Mouse (Mus musculus): ENCODE measurements at regions not wholly inside any gene's neighbourhood (a gene's known extent, or its start where the extent isn't known, plus 50 kb on each side); places are given as distances from the start of the nearest gene placed in this dataset.
"Not testable (repeated sequence)": the region's sequence is repeated elsewhere in the genome, so short reads cannot be mapped to it uniquely, and the experiment has no call there.

- WGBS = 92% methylated on average over 2 of the region's 2 CpGs
Observed at GRCm38 (mm10) chr16:73245073-73245590, 937.0 kb downstream of the Robo1 start.

GRCm38 (mm10) chr16:73230599-73230998 lies 922.5 kb downstream of the Robo1 start:
- 79% methylated on average over 2 of the region's 2 CpGs for WGBS
- Histone ChIP-seq H3K27me3 (ENCODE audit: control insufficient read depth, insufficient read depth, low read length) (no peaks in the 10 kb centered on the region), H3K4me2 (replicated peaks; ENCODE audit: low read depth, low read length) (no peak overlapping the region)

More at GRCm38 (mm10) chr16:73245073-73245590, 937.0 kb downstream of the Robo1 start:
- Histone ChIP-seq H3K4me1 (ENCODE audit: control insufficient read depth, insufficient read depth, low read length) (no peaks in the 10 kb centered on the region), H3K27me3 (ENCODE audit: control insufficient read depth, insufficient read depth, low read length) (no peaks in the 10 kb centered on the region), H3K27ac (ENCODE audit: low read length) (no peak overlapping the region), H3K36me3 (ENCODE audit: control insufficient read depth, insufficient read depth, low read length) (no peaks in the 10 kb centered on the region), H3K9me3 (ENCODE audit: control insufficient read depth, low read depth, low read length) (no peaks in the 10 kb centered on the region), H3K9ac (replicated peaks; ENCODE audit: low read depth, low read length) (no peak overlapping the region), H3K4me3 (ENCODE audit: low read depth, low read length) (no peak overlapping the region), H3K4me2 (replicated peaks; ENCODE audit: low read depth, low read length) (no peak overlapping the region)
- ATAC-seq (ENCODE audit: insufficient number of reproducible peaks, insufficient read depth, low FRiP score, low read depth) = no peak

GRCm38 (mm10) chr16:73217555-73217954 lies 909.4 kb downstream of the Robo1 start:
- Histone ChIP-seq H3K27me3 (ENCODE audit: control insufficient read depth, insufficient read depth, low read length) (no peaks in the 10 kb centered on the region), H3K4me3 (ENCODE audit: low read depth, low read length) (no peak overlapping the region), H3K4me1 (ENCODE audit: control insufficient read depth, insufficient read depth, low read length) (no peaks in the 10 kb centered on the region), H3K4me2 (replicated peaks; ENCODE audit: low read depth, low read length) (no peak overlapping the region), H3K27ac (ENCODE audit: low read length) (no peak overlapping the region), H3K9me3 (ENCODE audit: control insufficient read depth, low read depth, low read length) (no peaks in the 10 kb centered on the region), H3K36me3 (ENCODE audit: control insufficient read depth, insufficient read depth, low read length) (no peaks in the 10 kb centered on the region), H3K9ac (replicated peaks; ENCODE audit: low read depth, low read length) (no peak overlapping the region)
- no peak for ATAC-seq (ENCODE audit: insufficient number of reproducible peaks, insufficient read depth, low FRiP score, low read depth)
- 79% methylated on average over 4 of the region's 4 CpGs for WGBS

More at GRCm38 (mm10) chr16:73230599-73230998, 922.5 kb downstream of the Robo1 start:
- no peak for ATAC-seq (ENCODE audit: insufficient number of reproducible peaks, insufficient read depth, low FRiP score, low read depth)
- Histone ChIP-seq H3K9ac (replicated peaks; ENCODE audit: low read depth, low read length) (no peak overlapping the region), H3K36me3 (ENCODE audit: control insufficient read depth, insufficient read depth, low read length) (no peaks in the 10 kb centered on the region), H3K4me1 (ENCODE audit: control insufficient read depth, insufficient read depth, low read length) (no peaks in the 10 kb centered on the region), H3K4me3 (ENCODE audit: low read depth, low read length) (no peak overlapping the region), H3K27ac (ENCODE audit: low read length) (no peak overlapping the region), H3K9me3 (ENCODE audit: control insufficient read depth, low read depth, low read length) (no peaks in the 10 kb centered on the region)

DNA sequence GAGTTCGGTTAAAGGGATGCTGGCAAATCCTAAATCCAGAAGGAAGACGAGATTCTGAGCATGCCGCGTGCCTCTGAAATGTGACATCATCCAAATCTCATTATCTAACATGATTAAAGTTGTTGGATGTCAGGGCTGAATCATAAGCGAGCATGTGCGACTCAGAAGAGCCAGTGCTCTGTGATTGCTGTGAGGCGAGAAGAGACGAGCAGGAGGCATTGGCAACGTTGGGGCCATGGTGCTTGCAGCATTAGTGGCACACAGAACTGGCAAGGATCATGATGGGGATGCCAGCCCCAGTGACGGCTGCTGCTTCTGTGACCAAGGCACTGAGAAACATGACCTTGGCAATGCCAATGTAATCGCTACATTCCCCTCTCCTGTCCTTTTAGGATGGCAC lies 895.4 kb downstream of the Robo1 start:
- 90% methylated on average over 11 of the region's 11 CpGs for WGBS
- no peak for ATAC-seq (ENCODE audit: insufficient number of reproducible peaks, insufficient read depth, low FRiP score, low read depth)
- Histone ChIP-seq H3K9me3 (ENCODE audit: control insufficient read depth, low read depth, low read length) (no peaks in the 10 kb centered on the region), H3K4me1 (ENCODE audit: control insufficient read depth, insufficient read depth, low read length) (no peaks in the 10 kb centered on the region), H3K27ac (ENCODE audit: low read length) (no peak overlapping the region), H3K4me2 (replicated peaks; ENCODE audit: low read depth, low read length) (no peak overlapping the region), H3K27me3 (ENCODE audit: control insufficient read depth, insufficient read depth, low read length) (no peaks in the 10 kb centered on the region), H3K9ac (replicated peaks; ENCODE audit: low read depth, low read length) (no peak overlapping the region), H3K4me3 (ENCODE audit: low read depth, low read length) (no peak overlapping the region), H3K36me3 (ENCODE audit: control insufficient read depth, insufficient read depth, low read length) (no peaks in the 10 kb centered on the region)

GRCm38 (mm10) chr16:73200991-73201390 lies 892.9 kb downstream of the Robo1 start:
- Histone ChIP-seq H3K4me1 (ENCODE audit: control insufficient read depth, insufficient read depth, low read length) (no peaks in the 10 kb centered on the region), H3K27me3 (ENCODE audit: control insufficient read depth, insufficient read depth, low read length) (no peaks in the 10 kb centered on the region), H3K36me3 (ENCODE audit: control insufficient read depth, insufficient read depth, low read length) (no peaks in the 10 kb centered on the region), H3K4me3 (ENCODE audit: low read depth, low read length) (no peak overlapping the region), H3K9ac (replicated peaks; ENCODE audit: low read depth, low read length) (no peak overlapping the region), H3K27ac (ENCODE audit: low read length) (no peak overlapping the region), H3K4me2 (replicated peaks; ENCODE audit: low read depth, low read length) (no peak overlapping the region), H3K9me3 (ENCODE audit: control insufficient read depth, low read depth, low read length) (no peaks in the 10 kb centered on the region)
- no peak for ATAC-seq (ENCODE audit: insufficient number of reproducible peaks, insufficient read depth, low FRiP score, low read depth)
- 66% methylated on average over 3 of the region's 3 CpGs for WGBS

DNA sequence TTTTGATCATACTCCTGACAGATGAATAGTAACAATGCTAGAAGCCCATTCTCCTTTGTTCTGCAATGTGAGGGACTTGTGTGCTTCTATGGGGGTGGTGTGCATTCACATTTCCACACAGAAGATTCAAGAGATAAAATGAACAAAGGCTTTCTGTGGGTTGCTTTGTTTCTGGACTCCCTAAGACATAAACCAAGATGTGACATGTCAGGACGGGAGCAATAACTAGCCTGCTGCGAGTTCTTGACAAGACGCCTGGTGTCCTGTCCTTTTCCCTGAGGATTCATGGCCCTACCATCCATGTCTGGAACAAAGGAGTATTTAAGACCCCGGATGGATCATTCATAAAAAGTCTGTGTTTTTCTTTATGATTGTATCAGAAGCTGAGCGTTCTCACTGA lies 874.7 kb downstream of the Robo1 start:
- no peak overlapping the region for H3K27ac ChIP-seq (ENCODE audit: low read length)
- no peak overlapping the region for H3K9ac ChIP-seq (replicated peaks; ENCODE audit: low read depth, low read length)
- no peaks in the 10 kb centered on the region for H3K27me3 ChIP-seq (ENCODE audit: control insufficient read depth, insufficient read depth, low read length)
- H3K4me2 ChIP-seq (replicated peaks; ENCODE audit: low read depth, low read length) = no peak overlapping the region
- no peak overlapping the region for H3K4me3 ChIP-seq (ENCODE audit: low read depth, low read length)
- H3K4me1 ChIP-seq (ENCODE audit: control insufficient read depth, insufficient read depth, low read length) = no peaks in the 10 kb centered on the region
- no peak for ATAC-seq (ENCODE audit: insufficient number of reproducible peaks, insufficient read depth, low FRiP score, low read depth)
- WGBS = 82% methylated on average over 5 of the region's 5 CpGs
- H3K36me3 ChIP-seq (ENCODE audit: control insufficient read depth, insufficient read depth, low read length) = no peaks in the 10 kb centered on the region
- H3K9me3 ChIP-seq (ENCODE audit: control insufficient read depth, low read depth, low read length) = no peaks in the 10 kb centered on the region

DNA sequence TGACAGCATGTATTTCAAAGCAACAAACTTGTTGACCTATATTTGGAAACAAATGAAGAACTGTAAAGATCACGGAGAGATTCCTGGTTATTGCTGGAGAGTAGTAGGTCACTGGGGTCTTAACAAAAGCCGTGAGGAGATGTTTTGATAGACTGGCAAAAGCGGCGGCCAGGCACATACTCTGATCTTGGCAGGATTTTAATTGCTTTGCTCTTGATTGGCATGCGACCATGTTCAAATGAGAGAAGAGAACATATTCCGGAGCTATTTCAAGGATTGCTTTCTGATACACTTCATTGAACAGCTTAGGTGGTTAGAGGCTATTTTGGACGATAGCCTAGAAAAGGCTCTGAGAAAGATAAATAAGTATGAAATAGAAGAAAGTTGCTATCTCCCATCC lies 874.2 kb downstream of the Robo1 start:
- no peaks in the 10 kb centered on the region for H3K9me3 ChIP-seq (ENCODE audit: control insufficient read depth, low read depth, low read length)
- no peak overlapping the region for H3K4me2 ChIP-seq (replicated peaks; ENCODE audit: low read depth, low read length)
- no peak overlapping the region for H3K9ac ChIP-seq (replicated peaks; ENCODE audit: low read depth, low read length)
- no peak for ATAC-seq (ENCODE audit: insufficient number of reproducible peaks, insufficient read depth, low FRiP score, low read depth)
- no peak overlapping the region for H3K4me3 ChIP-seq (ENCODE audit: low read depth, low read length)
- H3K36me3 ChIP-seq (ENCODE audit: control insufficient read depth, insufficient read depth, low read length) = no peaks in the 10 kb centered on the region
- 84% methylated on average over 7 of the region's 7 CpGs for WGBS
- no peaks in the 10 kb centered on the region for H3K27me3 ChIP-seq (ENCODE audit: control insufficient read depth, insufficient read depth, low read length)
- H3K4me1 ChIP-seq (ENCODE audit: control insufficient read depth, insufficient read depth, low read length) = no peaks in the 10 kb centered on the region
- H3K27ac ChIP-seq (ENCODE audit: low read length) = no peak overlapping the region

DNA sequence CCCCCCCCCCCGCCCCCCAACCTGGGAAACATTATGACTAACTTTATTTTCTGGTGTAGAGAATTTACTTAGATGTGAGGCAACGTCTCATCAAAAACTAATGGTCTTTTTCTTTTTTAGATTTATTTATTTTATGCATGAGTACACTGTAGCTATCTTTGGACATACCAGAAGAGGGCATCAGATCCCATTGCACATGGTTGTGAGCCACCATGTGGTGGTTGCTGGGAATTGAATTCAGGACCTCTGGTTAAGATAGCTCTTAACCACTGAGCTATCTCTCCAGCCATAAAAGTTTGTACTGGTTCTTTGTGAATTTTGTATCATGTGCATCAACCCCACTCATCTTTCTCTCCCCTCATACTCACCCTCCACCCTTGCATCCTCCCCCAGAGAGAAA lies 847.3 kb downstream of the Robo1 start:
- H3K27ac ChIP-seq (ENCODE audit: low read length) = no peak overlapping the region
- H3K4me3 ChIP-seq (ENCODE audit: low read depth, low read length) = no peak overlapping the region
- no peak for ATAC-seq (ENCODE audit: insufficient number of reproducible peaks, insufficient read depth, low FRiP score, low read depth)
- 46% methylated on average over 2 of the region's 2 CpGs for WGBS
- H3K9ac ChIP-seq (replicated peaks; ENCODE audit: low read depth, low read length) = no peak overlapping the region
- no peak overlapping the region for H3K4me2 ChIP-seq (replicated peaks; ENCODE audit: low read depth, low read length)
- H3K27me3 ChIP-seq (ENCODE audit: control insufficient read depth, insufficient read depth, low read length) = no peaks in the 10 kb centered on the region
- H3K9me3 ChIP-seq (ENCODE audit: control insufficient read depth, low read depth, low read length) = no peaks in the 10 kb centered on the region
- H3K4me1 ChIP-seq (ENCODE audit: control insufficient read depth, insufficient read depth, low read length) = no peaks in the 10 kb centered on the region
- no peaks in the 10 kb centered on the region for H3K36me3 ChIP-seq (ENCODE audit: control insufficient read depth, insufficient read depth, low read length)

DNA sequence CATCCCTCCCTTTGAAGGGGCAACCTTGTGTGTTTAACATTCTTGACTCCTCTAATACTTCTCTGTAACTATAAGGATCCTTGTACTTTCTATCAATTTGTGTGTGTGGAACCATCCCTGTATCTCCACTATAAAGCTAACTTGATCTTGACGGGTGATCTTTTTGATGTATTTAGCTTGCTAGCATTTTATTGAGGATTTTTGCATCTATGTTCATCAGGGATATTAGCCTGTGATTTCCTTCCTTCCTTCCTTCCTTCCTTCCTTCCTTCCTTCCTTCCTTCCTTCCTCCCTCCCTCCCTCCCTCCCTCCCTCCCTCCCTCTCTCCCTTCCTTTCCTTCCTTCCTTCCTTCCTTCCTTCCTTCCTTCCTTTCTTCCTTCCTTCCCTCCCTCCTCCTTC lies 819.8 kb downstream of the Robo1 start:
- H3K4me2 ChIP-seq (replicated peaks; ENCODE audit: low read depth, low read length); H3K27ac ChIP-seq (ENCODE audit: low read length); H3K9me3 ChIP-seq (ENCODE audit: control insufficient read depth, low read depth, low read length); H3K27me3 ChIP-seq (ENCODE audit: control insufficient read depth, insufficient read depth, low read length); H3K4me3 ChIP-seq (ENCODE audit: low read depth, low read length); ATAC-seq (ENCODE audit: insufficient number of reproducible peaks, insufficient read depth, low FRiP score, low read depth); H3K4me1 ChIP-seq (ENCODE audit: control insufficient read depth, insufficient read depth, low read length); H3K9ac ChIP-seq (replicated peaks; ENCODE audit: low read depth, low read length); H3K36me3 ChIP-seq (ENCODE audit: control insufficient read depth, insufficient read depth, low read length): not testable (repeated sequence)
- 82% methylated on average over 1 of the region's 1 CpGs for WGBS
